ENCODE assay signal across 10 mouse cellular contexts in genomic region chr12:83044621-83044990, GRCm38 (mm10).
DNase-seq lines count a peak whose midpoint lies in the region; ATAC-seq lines count a peak whose summit lies in the region.
"Had no signal": no experiment of that assay in that cellular context is flagged by ENCODE, and none has a peak within 500 bp of the region (broad histone marks: within the 10 kb centered on the region; RNA-seq: fewer than 3 reads in every experiment).

No protein-coding gene starts in this region.

- no peak overlapping the region for H3K4me3 ChIP-seq in midbrain, embryonic 11.5 days (ENCODE audit: low read depth, low read length)
- H3K4me3 ChIP-seq: limb, embryonic 15.5 days had no signal

- H3K9me3 ChIP-seq in midbrain, embryonic 11.5 days (ENCODE audit: control insufficient read depth, low read length), result no peaks in the 10 kb centered on the region
- H3K9me3 ChIP-seq: limb, embryonic 15.5 days had no signal

- H3K36me3 ChIP-seq in midbrain, embryonic 11.5 days (ENCODE audit: control insufficient read depth, insufficient read depth, low read length), result no peaks in the 10 kb centered on the region
- H3K36me3 ChIP-seq: limb, embryonic 15.5 days had no signal

- ATAC-seq in midbrain, embryonic 11.5 days (ENCODE audit: low FRiP score), result peak; percentile 81

- no peak overlapping the region for H3K9ac ChIP-seq in midbrain, embryonic 11.5 days (ENCODE audit: low read length)
- H3K9ac ChIP-seq: limb, embryonic 15.5 days had no signal

- H3K27me3 ChIP-seq in midbrain, embryonic 11.5 days (ENCODE audit: control insufficient read depth, insufficient read depth, low read length), result no peaks in the 10 kb centered on the region
- H3K27me3 ChIP-seq: limb, embryonic 15.5 days had no signal

- peak overlapping the region; percentile 26 for H3K4me2 ChIP-seq in midbrain, embryonic 11.5 days
- H3K4me2 ChIP-seq: limb, embryonic 15.5 days had no signal

- H3K27ac ChIP-seq in midbrain, embryonic 11.5 days (ENCODE audit: low read depth, low read length), result peak overlapping the region; percentile 71
- H3K27ac ChIP-seq: limb, embryonic 15.5 days had no signal

- H3K4me1 ChIP-seq in midbrain, embryonic 11.5 days (ENCODE audit: control insufficient read depth, insufficient read depth, low read length), result peaks cover 17% of the 10 kb centered on the region

- peak; percentile 17 to 18 for DNase-seq in cerebellum, postnatal 14 days
- no peak for DNase-seq in cerebellum, postnatal 25 days
- peak; percentile 14 for DNase-seq in right cerebral cortex, postnatal 25 days
- no peak for DNase-seq in right cerebral cortex, adult 2 months (ENCODE audit: low spot score in 2 of 2)
- peak; percentile 90 for DNase-seq in midbrain, embryonic 11.5 days (ENCODE audit: low spot score, missing footprints)
- no peak for DNase-seq in thymus, postnatal 14 days
- DNase-seq in spleen, postnatal 4 days (ENCODE audit: low spot score in 2 of 2), result no peak
- no peak for DNase-seq in cerebellum, postnatal 4 days (ENCODE audit: low spot score in 2 of 2)
- DNase-seq: adrenal gland, adult 8-10 months had no signal

- WGBS in midbrain, embryonic 11.5 days, result 8% methylated on average over 4 of the region's 4 CpGs

Comparison
In these comparisons a context has a peak if more than half of its experiments do, and no peak if none do; other contexts are left out.
1. DNase-seq: peak in cerebellum, postnatal 14 days (2 of 2), right cerebral cortex, postnatal 25 days (single experiment) and midbrain, embryonic 11.5 days (single experiment); none in cerebellum, postnatal 25 days (0 of 2), right cerebral cortex, adult 2 months (0 of 2), thymus, postnatal 14 days (single experiment), spleen, postnatal 4 days (0 of 2) and cerebellum, postnatal 4 days (0 of 2).